Mouse (Mus musculus) right cerebral cortex, postnatal 10 days (tissue): ENCODE data around the gene Cxcl17.
"Not testable (repeated sequence)": the region's sequence is repeated elsewhere in the genome, so short reads cannot be mapped to it uniquely, and the experiment has no call there.

Experiments
- DNase-seq, 2 experiments: peaks; one replicate each; pipeline ENCODE4 v3.0.0; 2021; ENCODE audit warnings: low spot score in 2 of 2

Gene Cxcl17

DNA sequence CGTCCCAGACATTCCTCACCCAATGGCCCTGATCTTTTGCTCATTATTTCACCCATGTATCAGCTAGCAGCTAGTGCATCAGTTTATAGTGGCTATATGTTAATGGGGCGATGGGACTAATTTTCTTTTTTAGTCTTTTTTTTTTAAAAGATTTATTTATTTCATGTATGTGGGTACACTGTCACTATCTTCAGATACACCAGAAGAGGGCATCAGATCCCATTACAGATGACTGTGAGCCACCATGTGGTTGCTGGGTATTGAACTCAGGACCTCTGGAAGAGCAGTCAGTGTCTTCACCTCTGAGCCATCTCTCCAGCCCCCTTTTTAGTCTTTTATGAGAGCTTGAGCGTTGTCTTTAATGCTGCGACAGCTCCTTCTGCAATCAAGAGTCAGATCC is 13.7 kb upstream of the Cxcl17 start:
- DNase-seq, result not testable (repeated sequence)

- peak; percentile 77 to 85 for DNase-seq
Observed at GRCm38 (mm10) chr7:25424429-25424828, 11.7 kb upstream of the Cxcl17 start.

DNA sequence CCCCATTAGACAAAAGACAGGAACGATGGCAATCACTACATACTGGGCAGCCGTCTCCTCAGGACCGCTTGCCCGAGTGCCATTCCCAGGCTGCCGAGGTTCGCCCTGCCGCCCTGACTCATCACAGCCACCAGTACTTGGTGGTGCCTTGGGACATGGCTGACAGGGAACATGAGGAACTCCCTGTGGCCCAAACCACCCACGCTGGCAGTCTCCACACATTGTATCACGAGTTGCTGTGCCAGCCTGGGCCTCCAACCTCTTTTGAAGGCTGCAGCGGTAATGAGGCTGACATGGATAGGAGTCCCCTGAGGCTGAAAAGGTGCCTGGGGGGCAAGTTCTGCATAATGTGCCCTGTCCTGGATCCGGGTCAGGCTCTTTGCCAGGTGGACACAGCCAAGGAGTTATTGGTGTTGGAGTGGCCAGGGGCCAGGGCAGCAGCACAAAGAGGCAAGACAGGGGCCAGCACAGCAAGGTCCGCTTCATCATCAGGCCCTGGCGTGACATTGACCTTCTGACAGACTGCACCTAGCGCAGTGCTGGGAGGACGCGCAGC is 9.7 kb upstream of the Cxcl17 start:
- peak; percentile 38 to 42 for DNase-seq

DNA sequence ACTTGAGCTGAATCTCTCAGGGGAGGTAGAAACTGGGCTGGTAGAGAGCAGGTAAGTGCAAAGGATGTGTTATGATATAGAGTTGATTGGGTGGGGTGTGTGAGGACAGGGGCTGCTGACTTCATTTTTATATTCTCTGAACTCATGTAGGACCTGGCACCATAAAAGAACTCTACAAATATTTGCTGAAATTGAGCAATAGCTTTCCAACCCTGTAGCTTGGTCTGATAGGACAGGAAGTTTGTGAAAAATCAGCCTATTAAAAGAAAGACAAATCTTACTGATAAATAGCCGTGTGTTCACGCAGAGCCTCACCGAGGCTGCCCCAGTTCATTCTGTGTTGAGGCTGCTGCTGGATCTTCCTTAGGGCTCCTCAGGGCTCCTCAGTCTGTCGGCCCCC is 7.3 kb upstream of the Cxcl17 start:
- DNase-seq, result no peak

GRCm38 (mm10) chr7:25419536-25419935 is 6.8 kb upstream of the Cxcl17 start:
- DNase-seq, result no peak

DNA sequence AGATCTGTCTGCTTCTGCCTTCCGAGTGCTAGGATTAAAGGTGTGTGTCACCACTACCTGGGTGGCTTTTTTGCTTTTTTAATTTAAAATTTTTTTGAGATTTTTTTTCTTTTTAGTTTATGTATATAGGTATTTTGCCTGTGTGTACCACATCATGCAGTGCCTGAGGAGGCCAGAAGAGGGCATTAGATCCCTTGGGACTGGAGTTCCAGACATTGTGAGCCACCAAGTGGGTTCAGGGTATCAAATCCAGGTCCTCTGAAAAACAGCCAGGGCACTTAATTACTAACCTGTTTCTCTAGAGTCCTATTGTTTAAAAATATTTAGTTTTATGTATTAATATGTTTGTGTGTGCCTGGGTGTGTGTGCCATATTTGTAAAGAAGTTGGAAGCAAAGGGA is 4.9 kb upstream of the Cxcl17 start:
- DNase-seq, result no peak

DNA sequence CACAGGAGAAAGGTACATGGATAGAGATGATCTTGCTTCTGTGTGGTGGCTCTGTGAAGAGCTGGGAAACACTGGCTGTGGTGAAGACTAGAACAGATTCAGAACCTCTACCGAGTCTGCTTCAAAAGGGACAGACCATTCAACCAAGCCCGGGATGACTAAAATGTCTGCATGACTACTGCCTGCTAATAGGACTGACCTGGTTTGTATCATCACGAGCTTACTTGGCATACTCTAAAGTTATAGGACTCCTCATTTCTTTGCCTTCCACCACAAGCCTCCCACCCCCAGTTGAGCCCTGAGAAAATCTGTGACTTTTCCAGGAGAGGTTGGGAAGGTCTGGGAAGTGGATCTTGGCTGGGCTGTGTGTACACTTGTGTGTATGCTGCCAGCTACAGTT is 825 bp downstream of the Cxcl17 start:
- no peak for DNase-seq

DNA sequence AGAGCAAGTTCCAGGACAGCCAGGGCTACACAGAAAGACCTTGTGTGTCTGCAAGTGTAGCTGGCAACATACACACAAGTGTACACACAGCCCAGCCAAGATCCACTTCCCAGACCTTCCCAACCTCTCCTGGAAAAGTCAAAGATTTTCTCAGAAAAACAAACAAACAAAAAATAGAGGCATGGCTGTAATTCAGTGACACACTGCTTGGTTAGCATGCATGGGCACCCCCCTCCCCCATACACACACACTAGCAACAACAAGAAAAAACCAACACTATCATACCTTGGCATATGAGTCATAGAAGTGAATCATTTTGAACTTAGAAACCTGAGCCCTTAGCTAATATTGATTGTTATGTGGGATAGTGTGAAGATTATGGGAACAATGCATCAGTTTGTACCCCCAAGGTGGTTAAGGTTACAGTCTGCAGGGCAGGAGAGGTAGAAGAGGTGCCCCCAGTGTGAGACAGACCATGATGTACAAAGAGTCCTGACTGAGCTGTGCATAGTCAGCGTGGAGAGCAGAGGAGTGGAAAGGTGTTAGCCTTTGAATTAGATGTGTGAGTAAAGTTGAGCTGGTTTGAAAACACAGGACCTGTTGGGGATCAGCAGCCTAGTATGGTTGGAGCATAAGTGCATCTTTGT is 1.6 kb downstream of the Cxcl17 start:
- no peak for DNase-seq

GRCm38 (mm10) chr7:25409114-25409760 is 3.4 kb downstream of the Cxcl17 start:
- DNase-seq, result peak in 1 of 2 experiments; percentile 42

DNA sequence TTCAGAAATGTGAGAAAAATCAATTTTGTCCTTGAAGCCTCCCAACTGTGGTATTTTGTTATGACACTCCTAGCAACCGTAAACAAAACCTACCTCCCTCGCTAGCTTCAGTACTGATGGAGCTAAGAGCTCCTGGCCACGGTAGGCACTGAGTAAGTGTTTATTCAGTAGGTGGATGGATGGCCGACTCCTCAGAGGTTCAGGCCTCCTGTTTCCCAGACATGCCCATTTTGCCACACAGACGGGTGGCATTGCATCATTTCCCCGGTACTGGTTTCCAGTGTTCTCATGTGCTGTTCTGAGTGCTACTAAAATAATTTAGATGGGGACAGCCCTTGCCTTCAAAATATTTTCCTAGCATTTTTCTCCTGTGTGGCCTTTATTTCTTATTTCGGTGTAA is 6.2 kb downstream of the Cxcl17 start:
- no peak for DNase-seq

DNA sequence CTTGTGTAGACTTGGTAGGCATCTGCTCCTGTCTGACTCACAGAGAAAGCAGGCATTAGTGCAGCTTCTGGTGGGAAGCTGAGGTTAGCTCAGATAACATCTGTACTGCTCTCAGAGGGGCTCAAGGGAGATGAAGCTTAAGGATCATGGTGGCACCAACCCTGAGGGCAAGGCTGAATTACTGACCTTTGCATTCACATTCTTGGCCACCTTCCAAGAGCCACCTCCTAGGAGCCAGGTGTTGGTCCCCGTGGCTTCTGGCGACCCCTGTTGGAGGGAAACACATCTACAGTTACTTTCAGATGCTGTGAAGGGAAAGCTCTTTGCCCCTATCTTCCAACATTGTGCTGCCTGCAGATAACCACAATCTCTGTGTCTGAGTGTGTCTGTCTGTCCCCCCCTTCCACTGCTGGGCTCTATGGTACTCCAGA is 10.0 kb downstream of the Cxcl17 start:
- peak; percentile 29 to 32 for DNase-seq

GRCm38 (mm10) chr7:25401986-25402385 is 10.7 kb downstream of the Cxcl17 start:
- DNase-seq, result no peak

DNA sequence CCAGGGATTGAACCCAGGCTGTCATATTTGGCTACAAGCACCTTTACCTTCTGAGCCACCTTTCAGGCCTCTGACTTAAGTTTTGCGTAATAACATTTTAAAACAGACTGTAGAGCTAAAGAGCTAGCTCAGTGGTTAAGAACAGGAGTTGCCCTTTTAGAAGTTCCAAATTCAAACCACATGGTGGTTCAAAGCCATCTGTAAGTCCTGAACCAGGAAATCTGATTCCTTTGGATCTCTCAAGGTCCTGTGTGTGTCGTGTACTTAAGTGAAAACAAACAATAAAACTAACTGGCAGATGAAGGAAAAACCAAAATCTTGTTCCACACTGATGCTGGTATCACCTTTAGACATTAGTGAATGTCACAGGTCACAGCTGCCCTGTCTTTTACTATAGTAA is 11.1 kb downstream of the Cxcl17 start:
- DNase-seq, result no peak

DNA sequence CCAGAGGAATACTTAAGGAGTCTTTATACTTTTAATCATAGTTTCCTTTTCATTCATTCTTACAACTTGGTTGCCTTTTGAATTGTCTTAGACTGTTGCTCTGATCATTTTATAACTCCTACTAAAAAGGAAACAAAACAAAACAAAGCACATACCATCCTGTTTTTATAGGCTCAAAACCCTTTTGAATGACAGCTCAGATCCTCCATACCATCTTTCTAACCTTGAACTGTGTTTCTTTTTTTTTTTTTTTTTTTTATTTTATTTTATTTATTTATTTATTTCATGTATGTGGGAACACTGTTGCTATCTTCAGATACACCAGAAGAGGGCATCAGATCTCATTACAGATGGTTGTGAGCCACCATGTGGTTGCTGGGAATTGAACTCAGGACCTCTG is 13.7 kb downstream of the Cxcl17 start:
- not testable (repeated sequence) for DNase-seq

GRCm38 (mm10) chr7:25398610-25399009 is 14.1 kb downstream of the Cxcl17 start, which contains the start of gene Lipe:
TSS of gene Lipe (minus strand) at chr7:25398710.
- no peak for DNase-seq

- peak in 1 of 2 experiments; percentile 32 for DNase-seq
Observed at GRCm38 (mm10) chr7:25396621-25397020, 16.1 kb downstream of the Cxcl17 start.

DNA sequence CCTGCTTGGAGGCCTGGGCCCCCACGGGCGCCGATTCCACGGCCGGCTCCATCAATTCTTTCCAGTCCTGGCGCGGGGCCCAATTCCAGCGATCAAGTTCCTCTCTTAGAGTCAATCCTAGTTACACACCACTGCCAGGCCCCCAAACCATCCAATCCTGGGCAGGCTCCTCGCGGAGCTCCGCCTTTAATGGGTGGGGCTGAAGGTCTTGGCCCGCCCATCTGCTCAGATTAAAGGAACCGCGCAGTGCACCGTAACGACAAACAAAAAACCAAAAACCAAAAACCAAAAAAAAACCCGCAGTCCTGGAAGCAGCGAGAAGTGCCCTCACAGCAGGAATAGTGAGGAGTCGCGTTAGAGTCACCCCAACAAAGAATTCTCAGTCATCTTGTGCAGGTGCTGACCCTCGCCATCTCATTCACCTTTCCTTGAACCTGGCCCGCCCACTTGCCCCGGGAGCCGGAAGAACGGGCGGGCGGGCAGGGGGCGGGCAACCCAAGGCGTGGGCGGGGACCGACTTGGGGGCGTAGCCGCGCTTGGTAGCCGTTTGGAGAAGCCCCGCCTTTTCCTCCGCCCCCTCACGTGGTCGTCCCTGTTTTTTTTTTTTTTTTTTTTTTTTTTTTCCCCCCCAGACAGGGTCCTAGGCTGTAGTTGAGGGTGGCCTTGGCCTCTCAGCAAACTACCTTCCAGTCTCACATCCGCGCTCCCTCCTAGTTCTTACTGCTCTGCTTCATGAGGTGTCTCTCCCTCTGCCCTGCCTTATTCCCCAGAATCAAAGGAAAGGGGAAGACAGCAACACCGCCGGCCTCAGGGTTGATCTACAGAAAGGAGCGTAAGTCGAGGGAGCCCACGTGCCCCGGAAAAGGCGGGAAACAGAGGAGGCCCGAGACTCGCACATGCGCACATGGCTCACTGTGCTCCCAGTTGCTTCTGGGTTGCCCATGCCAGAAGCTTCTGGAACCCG is 16.8 kb downstream of the Cxcl17 start:
- peak; percentile 99 for DNase-seq

DNA sequence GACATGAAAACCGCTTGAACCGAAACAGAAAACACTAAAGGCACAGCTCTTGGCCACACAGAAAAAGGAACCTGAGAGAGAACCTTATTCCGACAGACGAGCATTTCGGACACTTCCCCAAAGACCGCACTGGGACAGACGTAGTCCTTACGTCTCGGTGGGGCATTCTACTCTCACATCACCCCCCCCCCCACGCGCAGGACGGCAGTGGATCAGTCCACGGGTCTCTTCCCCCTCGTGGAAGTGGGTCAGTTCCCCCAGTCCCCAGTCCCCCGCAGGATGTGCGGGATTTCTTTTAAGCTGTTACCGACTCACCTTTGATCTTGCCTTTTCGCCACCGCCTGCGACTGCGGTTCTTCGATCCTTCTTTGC is 17.5 kb downstream of the Cxcl17 start:
- DNase-seq, result no peak

GRCm38 (mm10) chr7:25394754-25395153 is 17.9 kb downstream of the Cxcl17 start:
- DNase-seq, result peak in 1 of 2 experiments; percentile 26

DNA sequence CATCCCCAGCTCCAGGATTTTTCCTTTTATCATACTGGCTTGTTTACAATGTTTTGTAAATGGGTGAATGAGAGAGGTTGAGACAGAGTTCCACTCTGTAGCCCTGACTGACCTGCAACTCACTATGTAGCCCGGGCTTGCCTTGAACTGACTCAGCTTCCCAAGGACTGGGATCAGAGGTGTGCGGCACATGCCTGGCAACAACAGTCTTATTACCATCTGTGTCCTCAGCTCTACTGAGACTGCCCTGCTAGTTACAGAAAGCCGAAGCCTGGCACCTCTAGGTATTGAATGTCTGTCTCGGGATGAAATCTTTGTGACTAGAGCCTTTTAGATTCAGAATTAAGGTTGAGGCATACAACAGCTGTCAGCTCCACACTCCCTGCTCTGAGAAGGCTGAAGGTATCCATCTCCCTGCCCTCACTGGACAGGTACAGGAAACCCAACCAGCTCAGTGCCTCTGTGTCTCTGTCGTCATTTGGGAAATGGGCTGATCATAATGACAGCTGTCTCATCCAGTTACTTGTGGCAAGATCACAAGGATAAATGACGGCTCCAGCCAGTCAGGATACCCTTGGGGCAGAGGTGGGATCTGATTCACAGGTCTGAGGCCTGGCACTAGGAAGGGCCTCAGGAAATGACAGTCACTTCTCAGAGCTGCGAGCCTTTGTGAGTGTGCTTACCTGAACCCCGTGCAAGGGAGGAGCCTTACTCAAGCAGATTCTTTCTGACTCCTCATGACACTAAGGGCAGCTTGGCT is 19.1 kb downstream of the Cxcl17 start:
- DNase-seq, result peak in 1 of 2 experiments; percentile 22

DNA sequence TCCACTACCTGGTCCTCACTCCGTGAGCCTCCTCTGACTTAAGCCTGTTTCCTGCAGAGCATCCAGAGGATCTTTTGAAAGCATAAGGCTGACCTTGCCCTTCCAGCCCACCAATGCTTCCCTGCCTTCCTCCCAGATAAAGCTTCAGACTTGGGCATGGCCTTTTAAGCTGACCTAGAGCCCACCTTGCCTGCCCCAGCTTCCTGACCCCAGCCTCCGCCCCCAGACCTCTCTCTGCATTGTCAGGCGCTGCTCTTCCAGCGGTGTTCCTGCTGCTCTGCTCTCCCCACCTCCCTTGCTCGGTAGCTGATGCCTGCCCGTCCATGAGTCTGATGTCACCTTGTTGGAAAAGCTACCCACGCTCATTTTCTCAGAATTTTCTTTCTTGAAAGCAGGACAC is 19.8 kb downstream of the Cxcl17 start:
- peak in 1 of 2 experiments; percentile 25 for DNase-seq
